Mouse (Mus musculus) myocyte (in vitro differentiated cells): ENCODE data around the gene Hnrnpab.

ENCODE experiments used
- E2F4 ChIP-seq: IDR thresholded peaks from one replicate; pipeline ENCODE4 v1.6.1; 2011; ENCODE audit warnings: mild to moderate bottlenecking, control low read depth, moderate library complexity; ENCODE audit not compliant: insufficient read depth
- MAX ChIP-seq: IDR thresholded peaks from one replicate; pipeline ENCODE4 v1.6.1; 2011; ENCODE audit warnings: low read depth, mild to moderate bottlenecking, control low read depth
- MYOG ChIP-seq, 3 experiments: IDR thresholded peaks; one replicate each; pipeline ENCODE4 v1.6.1; 2011; ENCODE audit warnings: control low read depth in 2 of 3, low read depth in 2 of 3, mild to moderate bottlenecking in 2 of 3; ENCODE audit not compliant: insufficient read length in 2 of 3, control insufficient read depth in 1 of 3, insufficient read depth in 1 of 3
- POLR2A ChIP-seq: IDR thresholded peaks from one replicate; pipeline ENCODE4 v1.6.1; 2011; ENCODE audit warnings: low read depth, mild to moderate bottlenecking, control low read depth, moderate library complexity; ENCODE audit not compliant: insufficient read length
- POLR2AphosphoS2 ChIP-seq: IDR thresholded peaks from one replicate; pipeline ENCODE4 v1.6.1; 2011; ENCODE audit warnings: low read depth, control low read depth; ENCODE audit not compliant: insufficient read length
- SRF ChIP-seq: IDR thresholded peaks from one replicate; pipeline ENCODE4 v1.6.1; 2011; ENCODE audit warnings: low read depth; ENCODE audit not compliant: control insufficient read depth, insufficient read length
- TCF12 ChIP-seq: IDR thresholded peaks from one replicate; pipeline ENCODE4 v1.6.1; 2011; ENCODE audit warnings: mild to moderate bottlenecking, control low read depth; ENCODE audit not compliant: poor library complexity, insufficient read depth, severe bottlenecking
- TCF3 ChIP-seq: IDR thresholded peaks from one replicate; pipeline ENCODE4 v1.6.1; 2011; ENCODE audit warnings: low read depth, control low read depth; ENCODE audit not compliant: insufficient read length

- peak; percentile 63 for TF ChIP-seq E2F4
- no peak for TF ChIP-seq MAX
- TF ChIP-seq POLR2A: peak; percentile 62
- no peak for TF ChIP-seq TCF12
- TF ChIP-seq SRF: no peak
- no peak for TF ChIP-seq TCF3
- no peak for TF ChIP-seq MYOG (IDR thresholded peaks at IDR 0.05; ENCODE audit: control insufficient read depth in 1 of 3, insufficient read depth in 1 of 3, insufficient read length in 2 of 3, low read depth in 2 of 3)
- no peak for TF ChIP-seq POLR2AphosphoS2
These were observed 12.9 kb upstream of the Hnrnpab start, which contains the start of gene Nhp2 for GRCm38 (mm10) chr11:51619409-51620060.
